Mouse (Mus musculus) frontal cortex, postnatal 36 days (tissue): ENCODE data around the gene Arrb2.
"Not testable (repeated sequence)": the region's sequence is repeated elsewhere in the genome, so short reads cannot be mapped to it uniquely, and the experiment has no call there.

Experiments used
- DNase-seq, 2 experiments: peaks; one replicate each; pipeline ENCODE4 v3.0.0; 2022; ENCODE audit warnings: low spot score in 2 of 2

Arrb2 gene

DNA sequence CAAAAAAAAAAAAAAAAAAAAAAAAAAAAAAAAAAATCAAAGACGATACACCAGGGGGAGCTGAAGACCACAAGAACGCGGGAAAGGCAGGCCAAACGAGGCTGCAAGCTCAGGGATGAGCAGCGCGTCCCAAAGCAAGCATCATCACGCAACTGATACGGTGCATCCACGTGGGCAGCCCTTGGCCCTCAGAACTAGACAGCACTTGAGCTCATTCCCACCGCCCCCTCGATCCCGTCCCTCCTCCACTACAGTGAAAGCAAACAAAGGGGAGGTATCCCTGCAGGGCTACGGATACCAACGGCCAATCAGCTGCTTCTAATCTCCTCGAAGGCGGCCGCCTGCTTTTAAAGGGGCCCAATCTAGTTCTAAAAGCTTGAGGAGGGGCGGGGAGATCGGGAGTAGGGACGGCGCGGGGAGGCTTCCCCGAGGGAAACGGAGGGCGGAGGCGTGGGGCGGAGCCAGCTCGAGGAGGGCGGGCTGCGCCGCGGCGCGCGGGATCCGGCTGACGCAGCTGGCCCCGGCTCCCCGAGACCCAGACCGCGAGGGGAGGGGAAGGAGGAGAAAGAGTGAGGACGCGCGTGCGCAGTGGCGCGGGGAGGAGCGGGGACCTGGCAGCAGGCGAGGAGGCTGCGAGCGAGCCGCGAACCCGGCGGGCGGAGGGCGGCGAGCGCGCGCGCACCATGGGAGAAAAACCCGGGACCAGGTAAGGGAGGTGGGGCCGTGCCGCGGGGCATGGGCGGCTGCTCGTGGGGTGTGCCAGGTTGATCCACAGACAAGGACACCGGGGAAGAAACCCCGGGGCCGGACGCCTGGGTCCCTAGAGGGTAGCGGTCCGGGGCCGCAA lies at the start of gene Arrb2:
Gene Arrb2, plus strand, starts transcription at position 588 of the 847 bp plus-strand sequence.
- DNase-seq = peak; percentile 97 to 99

GRCm38 (mm10) chr11:70384136-70384535 lies 48.3 kb upstream of the Arrb2 start:
- DNase-seq = no peak

DNA sequence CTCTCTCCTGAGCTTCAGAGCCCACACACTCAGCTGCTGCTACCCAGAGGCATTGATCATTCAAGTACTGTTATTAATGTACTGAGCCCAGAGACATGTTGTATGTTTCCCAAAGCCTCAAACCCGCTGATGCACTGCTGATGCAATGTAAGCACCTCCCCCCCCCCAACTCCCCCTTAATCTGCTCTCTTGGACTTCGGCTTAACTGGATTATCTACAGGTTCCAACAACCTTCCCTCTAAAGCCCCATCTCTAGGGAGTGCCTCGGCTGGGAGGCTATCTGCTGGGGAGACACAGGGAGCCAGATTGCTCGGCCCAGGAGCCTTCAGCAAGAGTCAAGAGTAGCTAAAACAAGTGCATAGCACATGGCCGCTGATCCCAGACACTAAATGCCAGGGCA lies 45.0 kb upstream of the Arrb2 start:
- DNase-seq = no peak

DNA sequence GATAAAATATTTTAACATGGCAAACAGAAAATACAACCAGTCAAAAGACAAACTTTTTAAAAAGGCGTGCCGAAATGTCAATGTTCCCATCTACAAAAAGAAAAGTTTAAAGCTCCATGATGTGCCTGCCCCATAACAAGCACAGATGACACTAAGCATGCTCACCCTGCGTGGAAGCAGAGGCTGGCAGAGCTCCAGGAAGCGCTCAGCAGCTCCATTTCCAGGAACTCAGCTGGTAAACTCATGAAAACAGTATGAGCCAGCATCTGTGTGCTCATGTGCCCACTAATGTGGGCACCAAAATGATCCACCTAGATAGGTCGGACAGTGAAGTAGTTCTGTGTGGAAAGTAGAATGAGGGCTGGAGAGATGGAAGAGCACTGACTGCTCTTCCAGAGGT lies 43.0 kb upstream of the Arrb2 start:
- no peak for DNase-seq

DNA sequence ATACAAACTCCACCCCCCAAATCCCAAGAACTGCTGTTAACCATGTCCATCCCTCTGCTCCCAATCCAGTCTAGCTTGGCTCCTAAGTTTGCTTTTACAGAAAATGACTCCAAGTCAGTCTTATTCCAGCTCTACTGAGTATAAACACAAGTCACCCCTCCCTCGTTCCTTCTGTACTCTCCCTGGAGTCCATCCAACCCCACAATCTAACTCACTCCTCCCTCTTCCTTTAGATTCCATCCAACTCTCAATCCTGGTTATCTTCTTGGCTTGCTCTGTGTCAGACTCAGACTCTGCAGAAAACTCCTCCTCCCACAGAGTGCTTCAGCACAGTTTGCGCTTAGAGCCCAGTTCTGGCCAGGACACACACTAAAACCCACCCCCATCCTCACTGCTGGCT lies 28.8 kb upstream of the Arrb2 start:
- peak; percentile 17 to 47 for DNase-seq

GRCm38 (mm10) chr11:70409594-70410296 lies 22.7 kb upstream of the Arrb2 start, which contains the start of gene Pelp1:
Gene Pelp1, minus strand, starts transcription at chr11:70410031.
- peak; percentile 91 to 92 for DNase-seq

GRCm38 (mm10) chr11:70410297-70410643 lies 22.2 kb upstream of the Arrb2 start:
- DNase-seq = no peak

DNA sequence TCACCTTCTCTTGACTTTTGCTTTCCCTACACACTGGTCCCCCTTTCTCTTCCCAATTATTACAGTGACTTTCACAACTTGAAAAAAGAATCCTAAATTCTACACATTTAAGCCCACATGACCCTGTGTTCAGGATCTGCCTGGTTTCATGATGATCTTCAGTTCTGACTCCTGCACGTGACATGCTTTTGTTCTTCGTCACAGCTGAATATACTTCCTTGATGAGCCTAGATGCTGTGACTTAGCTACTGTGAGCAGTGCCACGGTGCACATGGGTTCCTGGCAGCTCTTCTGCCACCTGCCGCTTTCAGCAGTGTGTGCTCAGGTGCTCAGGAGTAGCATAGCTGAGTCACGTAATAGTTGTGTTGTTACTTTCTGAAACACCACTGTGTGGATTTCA lies 19.8 kb upstream of the Arrb2 start:
- DNase-seq = no peak

DNA sequence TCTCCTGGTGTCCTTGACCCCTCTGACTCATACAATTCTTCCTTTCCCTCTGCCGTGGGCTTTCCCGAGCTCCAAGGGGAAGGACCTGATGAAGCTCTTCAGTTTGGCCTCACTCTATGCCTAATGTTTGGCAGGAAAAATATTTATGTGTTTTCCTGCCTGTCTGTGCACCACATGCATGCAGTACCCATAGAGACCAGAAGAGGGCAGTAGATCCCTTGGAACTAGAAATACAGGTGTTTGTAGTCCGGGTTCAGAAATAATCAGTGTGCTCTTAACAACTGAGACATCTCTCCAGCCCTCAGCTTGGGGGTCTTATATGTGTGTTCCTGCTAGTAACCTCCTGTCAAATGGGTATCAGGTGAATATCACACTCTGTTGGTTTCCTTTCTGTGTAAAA lies 18.5 kb upstream of the Arrb2 start:
- peak; percentile 71 to 78 for DNase-seq

DNA sequence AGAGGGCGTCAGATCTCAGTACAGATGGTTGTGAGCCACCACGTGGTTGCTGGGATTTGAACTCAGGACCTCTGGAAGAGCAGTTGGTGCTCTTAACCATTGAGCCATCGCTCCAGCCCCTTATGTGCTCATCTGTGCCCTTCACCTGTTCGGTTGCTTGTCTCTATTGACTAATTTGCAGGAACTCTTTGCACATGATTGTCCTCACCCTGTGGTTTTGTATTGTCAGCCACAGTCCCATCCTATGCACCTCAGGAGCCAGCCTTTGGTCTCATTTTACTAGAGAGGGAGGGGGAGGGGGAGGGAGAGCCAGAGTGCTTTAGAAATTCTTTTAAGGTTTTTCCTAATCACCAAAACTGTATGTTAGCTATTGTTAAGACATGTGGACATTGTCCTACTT lies 14.2 kb upstream of the Arrb2 start:
- DNase-seq = no peak

GRCm38 (mm10) chr11:70419486-70419885 lies 12.9 kb upstream of the Arrb2 start:
- DNase-seq = no peak

- not testable (repeated sequence) for DNase-seq
Observed at GRCm38 (mm10) chr11:70426598-70426997, 5.8 kb upstream of the Arrb2 start.

GRCm38 (mm10) chr11:70431574-70431973 lies 861 bp upstream of the Arrb2 start:
- DNase-seq = no peak

GRCm38 (mm10) chr11:70432895-70433568 lies 597 bp downstream of the Arrb2 start:
- DNase-seq = peak; percentile 57 to 62

- DNase-seq = no peak
Observed at GRCm38 (mm10) chr11:70433569-70433943, 1.1 kb downstream of the Arrb2 start.

DNA sequence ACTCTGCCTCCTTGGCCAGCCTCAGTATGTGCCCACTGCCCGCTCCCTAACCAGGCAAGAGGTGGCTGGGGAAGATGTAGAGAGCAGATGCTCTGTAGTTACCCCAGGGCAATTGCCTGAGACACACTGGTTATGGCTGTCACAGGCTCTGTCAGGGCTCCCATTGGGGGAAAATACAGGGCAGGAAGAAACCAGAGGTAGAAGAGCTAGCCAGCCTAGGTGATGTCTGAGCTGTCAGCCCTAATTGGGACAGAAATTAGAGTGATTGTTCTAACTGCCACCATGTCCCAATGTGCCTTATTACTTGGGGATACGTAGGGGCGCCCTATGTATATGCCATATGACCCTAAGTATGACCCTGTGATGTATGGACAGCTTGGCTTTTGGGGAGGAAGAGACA lies 1.5 kb downstream of the Arrb2 start:
- no peak for DNase-seq

DNA sequence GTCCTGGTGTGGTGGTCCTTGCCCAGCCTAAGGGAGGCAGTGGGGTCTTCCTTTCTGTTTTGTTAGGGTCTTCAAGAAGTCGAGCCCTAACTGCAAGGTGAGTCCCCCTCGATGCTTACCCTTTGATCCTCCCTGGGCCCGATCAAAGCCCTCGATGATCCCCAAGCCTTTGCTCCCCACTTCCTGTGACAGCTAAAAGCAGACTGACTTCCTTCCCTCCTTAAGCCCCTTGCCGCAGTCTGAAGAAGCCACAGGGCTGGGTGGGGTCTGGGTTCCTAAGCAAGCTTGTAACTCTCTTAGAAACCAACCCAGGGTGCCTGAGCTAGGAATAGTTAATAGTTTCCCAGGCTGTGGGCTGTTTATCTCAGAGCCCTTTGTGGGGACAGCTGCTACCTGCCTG lies 3.0 kb downstream of the Arrb2 start:
- DNase-seq = no peak

DNA sequence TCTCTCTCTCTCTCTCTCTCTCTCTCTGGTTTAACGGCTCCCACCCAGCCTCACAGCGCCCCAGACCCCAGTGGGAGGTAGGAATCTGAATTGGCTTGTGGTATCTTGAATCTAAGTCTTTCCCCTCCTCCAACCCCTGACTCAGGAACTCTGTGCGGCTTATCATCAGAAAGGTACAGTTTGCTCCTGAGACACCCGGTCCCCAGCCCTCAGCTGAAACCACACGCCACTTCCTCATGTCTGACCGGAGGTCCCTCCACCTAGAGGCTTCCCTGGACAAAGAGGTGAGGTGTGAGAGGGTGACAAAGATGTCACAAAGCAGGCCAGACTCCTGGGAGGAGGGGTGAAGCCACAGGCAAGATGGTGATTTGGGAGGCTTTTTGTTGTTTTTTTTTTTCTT lies 5.0 kb downstream of the Arrb2 start:
- no peak for DNase-seq

- DNase-seq = no peak
Observed at GRCm38 (mm10) chr11:70438728-70439374, 6.4 kb downstream of the Arrb2 start.

DNA sequence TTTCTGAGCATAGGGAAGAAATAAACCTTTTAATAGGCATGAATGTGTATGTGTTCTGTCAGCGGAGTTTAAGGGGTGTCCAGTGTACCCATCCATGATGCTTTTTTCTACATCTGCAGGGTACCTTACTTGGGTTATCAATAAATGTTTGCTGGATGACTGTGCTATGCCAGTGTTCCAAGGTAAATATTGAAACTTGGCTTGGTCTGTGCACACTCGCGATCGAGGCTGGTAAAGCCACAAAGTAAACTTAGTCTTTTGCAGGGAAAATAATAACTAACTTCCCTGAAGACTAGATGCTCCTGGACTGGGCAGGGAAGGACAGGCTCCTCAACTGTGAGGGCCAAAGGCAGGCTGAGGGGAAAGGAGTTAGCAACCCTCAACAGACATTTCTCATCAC lies 8.2 kb downstream of the Arrb2 start:
- no peak for DNase-seq

DNA sequence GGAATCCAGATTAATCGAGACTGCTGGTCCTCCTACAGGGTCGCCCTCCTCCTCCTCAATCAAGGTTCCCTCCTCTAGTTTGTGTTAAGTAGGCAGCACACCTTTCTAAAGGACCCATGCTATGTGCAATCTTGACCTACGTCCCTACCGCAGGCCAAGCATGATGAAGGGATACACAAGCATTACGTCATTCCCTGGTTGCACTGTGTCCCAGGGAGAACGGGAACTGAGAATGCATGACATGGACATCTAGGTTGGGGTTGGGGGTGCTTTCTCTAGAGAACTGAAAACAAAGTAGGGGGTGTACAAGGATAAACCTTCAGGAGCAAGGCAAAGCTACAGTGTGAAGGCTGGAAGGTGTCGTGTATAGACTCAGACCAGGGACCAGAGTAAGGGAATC lies 9.4 kb downstream of the Arrb2 start:
- no peak for DNase-seq

- no peak for DNase-seq
Observed at GRCm38 (mm10) chr11:70443964-70444363, 11.5 kb downstream of the Arrb2 start.
